Mouse (Mus musculus): Measurements from ENCODE around the gene Muc2. TPM values are rescaled to one million over a fixed set of nuclear protein-coding genes. Genes with fewer than 3 reads are reported as not detected.
"Not testable (repeated sequence)": the region's sequence is repeated elsewhere in the genome, so short reads cannot be mapped to it uniquely, and the experiment has no call there.

The Muc2 gene
- polyA plus RNA-seq, 1 experiment from 2014 or later = not detected

DNA sequence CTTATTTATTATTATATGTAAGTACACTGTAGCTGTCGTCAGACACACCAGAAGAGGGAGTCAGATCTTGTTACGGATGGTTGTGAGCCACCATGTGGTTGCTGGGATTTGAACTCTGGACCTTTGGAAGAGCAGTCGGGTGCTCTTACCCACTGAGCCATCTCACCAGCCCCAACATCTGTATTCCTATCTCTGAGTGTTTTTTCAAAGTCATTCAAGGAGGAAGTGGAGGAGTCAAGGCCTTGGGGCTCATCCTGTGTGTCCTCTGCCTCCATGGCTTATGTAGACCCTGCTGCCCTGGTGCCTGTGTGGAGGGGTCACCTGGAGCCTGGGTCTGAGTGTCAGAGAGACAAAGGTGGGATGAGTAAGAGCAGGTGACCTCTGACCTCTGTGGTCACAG lies 21.0 kb upstream of the Muc2 start:
- WGBS = 85% methylated on average over 3 of the region's 3 CpGs
- H3K4me1 ChIP-seq (ENCODE audit: control insufficient read depth, insufficient read depth, low read length); H3K36me3 ChIP-seq (ENCODE audit: control insufficient read depth, insufficient read depth, low read length); H3K9me3 ChIP-seq (ENCODE audit: control insufficient read depth, low read length); H3K4me3 ChIP-seq (ENCODE audit: low read depth, low read length); H3K27me3 ChIP-seq (ENCODE audit: control insufficient read depth, insufficient read depth, low read length); H3K27ac ChIP-seq (ENCODE audit: low read depth, low read length); H3K9ac ChIP-seq (ENCODE audit: low read length); H3K4me2 ChIP-seq; ATAC-seq (ENCODE audit: low FRiP score); DNase-seq (ENCODE audit: low spot score, missing footprints): not testable (repeated sequence)

DNA sequence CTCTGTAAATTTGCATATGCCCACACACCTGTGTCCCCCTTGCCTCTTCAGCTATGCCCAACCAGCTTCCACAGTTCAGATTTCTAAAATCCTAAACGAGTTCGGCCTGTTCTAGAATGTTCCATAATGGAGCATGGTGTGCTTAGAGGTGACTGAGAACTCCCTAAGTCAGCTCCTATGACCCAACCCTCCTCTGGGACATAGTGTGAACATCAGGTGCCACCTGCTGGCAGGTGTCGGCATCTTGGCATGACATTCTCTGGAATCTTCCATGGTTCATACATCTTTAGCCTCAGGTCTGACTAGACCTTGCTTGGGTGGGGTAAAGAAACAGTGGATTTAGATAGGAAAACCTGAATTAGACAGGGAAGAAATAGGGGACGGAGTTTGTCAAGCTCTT lies 19.1 kb upstream of the Muc2 start:
- ATAC-seq (ENCODE audit: low FRiP score) (no peak), DNase-seq (ENCODE audit: low spot score, missing footprints) (no peak)
- Histone ChIP-seq H3K27ac (ENCODE audit: low read depth, low read length) (no peak overlapping the region), H3K9me3 (ENCODE audit: control insufficient read depth, low read length) (no peaks in the 10 kb centered on the region), H3K9ac (ENCODE audit: low read length) (no peak overlapping the region), H3K4me3 (ENCODE audit: low read depth, low read length) (no peak overlapping the region), H3K36me3 (ENCODE audit: control insufficient read depth, insufficient read depth, low read length) (no peaks in the 10 kb centered on the region), H3K4me1 (ENCODE audit: control insufficient read depth, insufficient read depth, low read length) (no peaks in the 10 kb centered on the region), H3K27me3 (ENCODE audit: control insufficient read depth, insufficient read depth, low read length) (no peaks in the 10 kb centered on the region), H3K4me2 (no peak overlapping the region)
- whole genome bisulfite sequencing = 87% methylated on average over 4 of the region's 4 CpGs

DNA sequence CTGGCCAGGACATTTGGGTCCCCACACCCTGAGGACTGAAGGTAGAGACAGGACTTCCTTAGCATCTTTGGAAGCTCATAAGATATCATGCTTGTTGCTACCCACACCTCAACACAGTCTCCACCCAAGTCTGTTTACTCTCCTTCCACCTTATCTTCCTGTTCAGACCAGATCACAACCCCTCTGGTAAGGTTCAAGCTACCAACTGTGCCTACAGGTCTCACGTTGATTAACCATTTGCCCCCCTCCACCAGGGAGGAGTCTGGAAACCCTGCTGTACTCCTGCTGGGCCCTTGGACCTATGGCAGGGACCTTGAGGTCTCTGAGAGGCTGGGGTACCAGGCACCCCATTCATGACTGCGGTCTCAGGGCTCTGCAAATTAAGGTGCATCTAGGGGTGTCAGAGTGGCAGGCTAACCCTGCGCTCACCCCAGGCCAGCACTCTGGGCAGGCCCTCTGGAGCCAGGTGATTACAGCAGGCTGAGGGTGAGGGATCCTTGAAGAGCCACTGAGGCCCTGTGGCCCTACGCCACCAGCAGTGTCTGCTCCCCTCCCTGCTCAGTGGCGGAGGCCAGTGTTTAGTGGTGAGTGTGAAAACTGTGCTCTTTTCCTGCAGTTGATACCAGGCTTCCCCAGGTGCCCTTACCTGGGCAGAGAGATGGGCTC lies 18.4 kb upstream of the Muc2 start:
- Histone ChIP-seq H3K4me1 (ENCODE audit: control insufficient read depth, insufficient read depth, low read length) (no peaks in the 10 kb centered on the region), H3K27ac (ENCODE audit: low read depth, low read length) (no peak overlapping the region), H3K27me3 (ENCODE audit: control insufficient read depth, insufficient read depth, low read length) (no peaks in the 10 kb centered on the region), H3K4me3 (ENCODE audit: low read depth, low read length) (no peak overlapping the region), H3K4me2 (no peak overlapping the region), H3K9ac (ENCODE audit: low read length) (no peak overlapping the region), H3K36me3 (ENCODE audit: control insufficient read depth, insufficient read depth, low read length) (no peaks in the 10 kb centered on the region), H3K9me3 (ENCODE audit: control insufficient read depth, low read length) (no peaks in the 10 kb centered on the region)
- ATAC-seq (ENCODE audit: low FRiP score) (no peak), DNase-seq (ENCODE audit: low spot score, missing footprints) (no peak)
- 82% methylated on average over 5 of the region's 5 CpGs for WGBS

DNA sequence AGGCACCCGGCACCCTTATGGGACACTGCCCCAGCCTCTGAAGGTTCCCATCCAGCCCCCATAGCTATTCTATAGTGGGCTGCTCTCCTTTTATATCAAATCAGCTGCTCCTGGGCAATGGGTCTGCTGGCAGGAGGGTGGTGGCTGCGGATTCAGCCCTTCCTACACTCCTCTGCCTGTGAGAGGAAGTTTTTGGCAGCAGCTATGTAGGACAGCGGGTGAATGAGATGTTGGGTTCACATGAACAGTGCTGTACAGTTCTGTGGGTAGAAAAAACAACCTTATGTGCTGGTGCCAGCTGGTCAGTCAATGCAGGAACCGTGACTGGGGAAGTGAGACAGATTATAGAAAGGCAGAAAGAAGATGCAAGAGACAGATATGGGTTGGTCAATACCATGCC lies 11.2 kb upstream of the Muc2 start:
- Histone ChIP-seq H3K4me1 (ENCODE audit: control insufficient read depth, insufficient read depth, low read length) (no peaks in the 10 kb centered on the region), H3K4me2 (no peak overlapping the region), H3K9ac (ENCODE audit: low read length) (no peak overlapping the region), H3K27ac (ENCODE audit: low read depth, low read length) (no peak overlapping the region), H3K27me3 (ENCODE audit: control insufficient read depth, insufficient read depth, low read length) (no peaks in the 10 kb centered on the region), H3K4me3 (ENCODE audit: low read depth, low read length) (no peak overlapping the region), H3K9me3 (ENCODE audit: control insufficient read depth, low read length) (no peaks in the 10 kb centered on the region), H3K36me3 (ENCODE audit: control insufficient read depth, insufficient read depth, low read length) (no peaks in the 10 kb centered on the region)
- no peak for DNase-seq (ENCODE audit: low spot score, missing footprints)
- WGBS = 83% methylated on average over 4 of the region's 4 CpGs
- no peak for ATAC-seq (ENCODE audit: low FRiP score)

DNA sequence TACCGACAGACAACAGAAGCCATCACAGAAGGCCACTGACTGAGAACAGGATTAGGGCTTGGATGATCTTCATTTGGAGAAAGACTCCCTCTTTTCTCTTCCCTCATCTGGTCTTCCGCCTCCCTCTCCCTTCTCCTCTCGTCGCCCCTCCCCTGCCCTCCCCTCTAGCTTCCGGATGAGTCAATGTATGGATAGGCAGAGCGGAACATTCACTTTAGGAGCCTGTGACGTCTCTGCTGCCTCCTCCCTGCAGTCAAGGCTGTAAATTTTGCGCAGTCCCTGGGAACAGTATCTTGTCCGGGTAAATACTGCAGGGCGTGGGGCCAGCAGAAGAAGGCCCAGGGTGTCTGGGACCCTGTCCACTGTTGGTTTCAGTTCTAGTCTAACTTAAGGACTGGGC lies 2.8 kb upstream of the Muc2 start:
- Histone ChIP-seq H3K36me3 (ENCODE audit: control insufficient read depth, insufficient read depth, low read length) (no peaks in the 10 kb centered on the region), H3K27me3 (ENCODE audit: control insufficient read depth, insufficient read depth, low read length) (no peaks in the 10 kb centered on the region), H3K4me2 (no peak overlapping the region), H3K4me3 (ENCODE audit: low read depth, low read length) (no peak overlapping the region), H3K9ac (ENCODE audit: low read length) (no peak overlapping the region), H3K9me3 (ENCODE audit: control insufficient read depth, low read length) (no peaks in the 10 kb centered on the region), H3K27ac (ENCODE audit: low read depth, low read length) (no peak overlapping the region), H3K4me1 (ENCODE audit: control insufficient read depth, insufficient read depth, low read length) (no peaks in the 10 kb centered on the region)
- no peak for DNase-seq (ENCODE audit: low spot score, missing footprints)
- no peak for ATAC-seq (ENCODE audit: low FRiP score)
- 66% methylated on average over 10 of the region's 10 CpGs for WGBS

DNA sequence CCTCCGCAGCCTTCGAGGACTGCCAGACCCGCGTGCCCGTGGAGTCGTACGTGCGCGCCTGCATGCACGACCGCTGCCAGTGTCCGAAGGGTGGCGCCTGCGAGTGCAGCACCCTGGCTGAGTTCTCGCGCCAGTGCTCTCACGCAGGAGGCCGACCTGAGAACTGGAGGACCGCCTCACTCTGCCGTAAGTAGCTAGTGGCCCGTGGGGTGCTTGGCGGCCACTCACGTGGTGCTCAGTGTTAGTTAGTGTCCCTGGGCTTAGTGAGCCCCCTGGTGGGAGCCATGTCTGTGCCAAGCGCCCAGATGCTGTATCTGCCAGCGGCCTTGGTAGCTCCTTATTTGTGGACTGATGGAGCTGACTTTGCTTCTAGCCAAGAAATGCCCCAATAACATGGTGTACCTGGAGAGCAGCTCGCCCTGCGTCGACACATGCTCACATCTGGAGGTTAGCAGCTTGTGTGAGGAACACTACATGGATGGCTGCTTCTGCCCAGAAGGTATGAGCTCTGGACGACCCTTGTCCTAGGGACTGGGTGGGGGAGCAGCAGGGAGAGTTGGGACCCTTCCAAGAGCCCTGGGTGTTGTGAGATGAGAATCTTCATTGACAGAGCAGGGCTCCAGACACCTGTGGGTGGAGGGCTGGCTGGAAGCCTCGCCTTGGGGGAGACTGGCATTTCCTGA lies 3.6 kb downstream of the Muc2 start:
- no peaks in the 10 kb centered on the region for H3K4me1 ChIP-seq (ENCODE audit: control insufficient read depth, insufficient read depth, low read length)
- no peaks in the 10 kb centered on the region for H3K9me3 ChIP-seq (ENCODE audit: control insufficient read depth, low read length)
- peak overlapping the region; percentile 14; the same call in 1 of the 2 replicates for H3K4me2 ChIP-seq
- WGBS = 53% methylated on average over 30 of the region's 30 CpGs
- no peak for ATAC-seq (ENCODE audit: low FRiP score)
- H3K27ac ChIP-seq (ENCODE audit: low read depth, low read length) = no peak overlapping the region
- H3K4me3 ChIP-seq (ENCODE audit: low read depth, low read length) = no peak overlapping the region
- no peaks in the 10 kb centered on the region for H3K36me3 ChIP-seq (ENCODE audit: control insufficient read depth, insufficient read depth, low read length)
- no peak overlapping the region for H3K9ac ChIP-seq (ENCODE audit: low read length)
- DNase-seq (ENCODE audit: low spot score, missing footprints) = no peak
- no peaks in the 10 kb centered on the region for H3K27me3 ChIP-seq (ENCODE audit: control insufficient read depth, insufficient read depth, low read length)

DNA sequence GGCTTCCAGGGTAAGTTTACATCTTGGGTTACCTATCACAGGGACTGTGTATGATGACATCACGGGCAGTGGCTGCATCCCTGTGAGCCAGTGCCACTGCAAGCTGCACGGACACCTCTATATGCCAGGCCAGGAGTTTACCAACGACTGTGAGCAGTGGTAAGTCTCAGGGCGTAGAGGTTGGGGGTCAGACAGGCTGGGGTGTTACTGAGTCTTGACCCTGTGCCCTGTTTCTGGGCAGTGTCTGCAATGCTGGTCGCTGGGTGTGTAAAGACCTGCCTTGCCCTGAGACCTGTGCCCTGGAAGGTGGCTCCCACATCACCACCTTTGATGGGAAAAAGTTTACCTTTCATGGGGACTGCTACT lies 4.1 kb downstream of the Muc2 start:
- DNase-seq (ENCODE audit: low spot score, missing footprints) = no peak
- WGBS = 88% methylated on average over 5 of the region's 5 CpGs
- ATAC-seq (ENCODE audit: low FRiP score) = no peak

DNA sequence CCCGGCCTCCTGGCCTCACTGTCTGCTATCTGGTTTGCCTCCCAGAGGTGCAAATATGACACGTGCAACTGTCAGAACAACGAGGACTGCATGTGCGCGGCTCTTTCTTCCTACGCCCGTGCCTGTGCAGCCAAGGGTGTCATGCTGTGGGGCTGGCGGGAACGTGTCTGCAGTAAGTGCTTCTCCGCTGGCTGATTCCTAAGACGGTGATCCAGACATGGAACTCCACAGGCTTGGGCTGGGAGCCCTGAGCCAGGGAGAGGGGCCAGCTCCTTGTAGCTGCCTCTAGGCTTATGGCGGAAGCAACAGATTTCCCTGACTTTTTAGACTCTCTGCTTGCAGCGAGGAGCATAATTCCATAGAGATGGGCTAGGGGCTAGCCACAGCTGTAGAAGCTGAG lies 6.4 kb downstream of the Muc2 start:
- no peaks in the 10 kb centered on the region for H3K4me1 ChIP-seq (ENCODE audit: control insufficient read depth, insufficient read depth, low read length)
- H3K36me3 ChIP-seq (ENCODE audit: control insufficient read depth, insufficient read depth, low read length) = no peaks in the 10 kb centered on the region
- 85% methylated on average over 13 of the region's 13 CpGs for WGBS
- no peak overlapping the region for H3K4me2 ChIP-seq
- no peaks in the 10 kb centered on the region for H3K27me3 ChIP-seq (ENCODE audit: control insufficient read depth, insufficient read depth, low read length)
- H3K27ac ChIP-seq (ENCODE audit: low read depth, low read length) = no peak overlapping the region
- no peaks in the 10 kb centered on the region for H3K9me3 ChIP-seq (ENCODE audit: control insufficient read depth, low read length)
- no peak overlapping the region for H3K9ac ChIP-seq (ENCODE audit: low read length)
- ATAC-seq (ENCODE audit: low FRiP score) (no peak), DNase-seq (ENCODE audit: low spot score, missing footprints) (no peak)
- H3K4me3 ChIP-seq (ENCODE audit: low read depth, low read length) = no peak overlapping the region

More for the DNA sequence above, 4.1 kb downstream of the Muc2 start:
- Histone ChIP-seq H3K4me2 (no peak overlapping the region), H3K4me3 (ENCODE audit: low read depth, low read length) (no peak overlapping the region), H3K27me3 (ENCODE audit: control insufficient read depth, insufficient read depth, low read length) (no peaks in the 10 kb centered on the region), H3K9me3 (ENCODE audit: control insufficient read depth, low read length) (no peaks in the 10 kb centered on the region), H3K4me1 (ENCODE audit: control insufficient read depth, insufficient read depth, low read length) (no peaks in the 10 kb centered on the region), H3K9ac (ENCODE audit: low read length) (no peak overlapping the region), H3K36me3 (ENCODE audit: control insufficient read depth, insufficient read depth, low read length) (no peaks in the 10 kb centered on the region), H3K27ac (ENCODE audit: low read depth, low read length) (no peak overlapping the region)

DNA sequence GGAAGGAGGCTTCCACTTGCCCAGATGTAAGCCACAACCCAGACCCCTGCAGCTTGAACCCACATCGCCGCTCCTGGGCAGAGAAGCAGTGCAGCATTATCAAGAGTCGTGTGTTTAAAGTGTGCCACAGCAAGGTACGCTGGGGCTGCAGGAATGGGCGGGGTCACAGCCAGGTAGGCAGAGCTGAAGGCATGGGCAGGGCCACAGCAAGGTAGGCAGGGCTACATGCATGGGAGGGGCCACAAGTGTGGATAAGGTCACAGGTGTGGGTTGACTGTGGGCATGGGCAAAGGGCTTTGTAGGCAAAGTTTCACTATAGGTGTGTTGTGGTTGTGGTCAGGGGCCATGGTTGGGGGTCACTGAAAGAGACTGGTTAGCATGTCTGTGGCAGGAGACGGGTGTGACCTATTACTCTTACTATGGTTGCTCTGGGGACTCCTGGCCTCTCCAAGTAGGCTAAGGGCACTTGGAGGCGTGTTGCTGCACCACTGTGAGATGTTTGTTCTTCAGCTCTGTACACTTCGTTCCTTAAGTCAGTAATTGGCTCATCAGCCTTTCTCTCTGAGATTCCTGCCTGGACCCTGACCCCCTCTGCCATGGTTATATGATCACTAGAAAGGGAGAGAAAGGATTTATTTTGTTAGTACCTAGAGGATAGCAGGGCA lies 9.5 kb downstream of the Muc2 start:
- no peaks in the 10 kb centered on the region for H3K4me1 ChIP-seq (ENCODE audit: control insufficient read depth, insufficient read depth, low read length)
- no peak overlapping the region for H3K9ac ChIP-seq (ENCODE audit: low read length)
- H3K27ac ChIP-seq (ENCODE audit: low read depth, low read length) = no peak overlapping the region
- H3K4me2 ChIP-seq = no peak overlapping the region
- no peak overlapping the region for H3K4me3 ChIP-seq (ENCODE audit: low read depth, low read length)
- no peaks in the 10 kb centered on the region for H3K9me3 ChIP-seq (ENCODE audit: control insufficient read depth, low read length)
- H3K27me3 ChIP-seq (ENCODE audit: control insufficient read depth, insufficient read depth, low read length) = no peaks in the 10 kb centered on the region
- no peaks in the 10 kb centered on the region for H3K36me3 ChIP-seq (ENCODE audit: control insufficient read depth, insufficient read depth, low read length)
- no peak for DNase-seq (ENCODE audit: low spot score, missing footprints)
- ATAC-seq (ENCODE audit: low FRiP score) = no peak
- WGBS = 76% methylated on average over 8 of the region's 8 CpGs
